In the genomic region with DNA sequence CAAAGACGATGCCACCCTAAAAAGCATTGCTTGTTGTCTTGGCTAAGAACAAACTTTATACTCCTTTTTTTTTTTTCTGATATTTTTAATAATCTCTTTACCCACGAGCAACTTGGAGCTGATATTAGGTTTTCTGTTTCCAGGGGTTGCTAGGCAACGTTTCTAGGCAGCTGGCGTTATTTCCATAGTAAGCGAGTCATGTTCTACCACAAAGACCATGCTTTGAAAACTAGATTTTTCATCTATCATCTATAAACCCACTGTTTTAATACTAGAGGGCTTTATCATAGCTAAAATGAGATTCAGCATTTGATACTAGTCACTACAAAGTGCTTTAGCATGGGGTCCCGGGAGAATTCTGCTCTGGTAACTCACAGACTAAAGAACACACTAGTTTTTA, we compare ENCODE assay signal across 20 mouse cellular contexts.
DNase-seq lines count a peak whose midpoint lies in the region; ATAC-seq and TF ChIP-seq lines count a peak whose summit lies in the region.
"Had no signal": no experiment of that assay in that cellular context is flagged by ENCODE, and none has a peak within 500 bp of the region (broad histone marks: within the 10 kb centered on the region; RNA-seq: fewer than 3 reads in every experiment).

No protein-coding gene starts in this region.

- intact Hi-C loops in left cerebral cortex, postnatal 25 days (cut with DNase I) = loop anchor here (10.0 kb wide), 1 partner anchor 219 kb away; no protein-coding TSS in a partner anchor
- intact Hi-C loops in left cerebral cortex, postnatal 4 days (cut with DNase I) = no loop called here

- DNase-seq in forebrain, embryonic 11.5 days (ENCODE audit: low spot score) = no peak
- DNase-seq in left cerebral cortex, postnatal 25 days (ENCODE audit: low spot score in 2 of 2) = peak; percentile 47 to 52
- DNase-seq in left cerebral cortex, postnatal 4 days = no peak
- peak; percentile 9 for DNase-seq in CH12.LX (ENCODE audit: extremely low read depth)
- peak; percentile 72 for DNase-seq in forebrain, postnatal 0 days
- no peak for DNase-seq in frontal cortex, postnatal 10 days (ENCODE audit: low spot score in 2 of 2)
- no peak for DNase-seq in adipocyte (ENCODE audit: low spot score)
- DNase-seq: adrenal gland, postnatal 25 days; B cell, adult 2 months; cerebellum, adult 9-10 months; heart, adult 2 months; kidney, adult 18-20 months; kidney, postnatal 10 days; lung, adult 2 months; thymus, postnatal 14 days had no signal

- 50% methylated on average over 6 of the region's 6 CpGs for WGBS in forebrain, embryonic 15.5 days
- WGBS in forebrain, embryonic 11.5 days = 80% methylated on average over 6 of the region's 6 CpGs
- 32% methylated on average over 6 of the region's 6 CpGs for WGBS in forebrain, postnatal 0 days

- ATAC-seq in forebrain, embryonic 15.5 days (replicated peaks) = 0 out of 2 replicates have a peak, but pooled peaks have one; percentile 27
- ATAC-seq in forebrain, embryonic 11.5 days (replicated peaks; ENCODE audit: low FRiP score) = no peak
- peak; percentile 81 for ATAC-seq in forebrain, postnatal 0 days
- ATAC-seq: activated CD4-positive, CD25-positive, alpha-beta regulatory T cell, adult 4 months; Patski had no signal

- H3K79me2 ChIP-seq in CH12.LX (replicated peaks; ENCODE audit: control insufficient read depth, extremely low read depth, insufficient read depth, poor library complexity, severe bottlenecking) = no peaks in the 10 kb centered on the region

- no peak for TF ChIP-seq POLR2A in CH12.LX (IDR thresholded peaks at IDR 0.05; ENCODE audit: low read depth, low read length)

- H3K27me3 ChIP-seq in forebrain, embryonic 15.5 days = no peaks in the 10 kb centered on the region
- no peaks in the 10 kb centered on the region for H3K27me3 ChIP-seq in forebrain, embryonic 11.5 days (ENCODE audit: control insufficient read depth, insufficient read depth, low read length)
- H3K27me3 ChIP-seq in CH12.LX (replicated peaks) = no peaks in the 10 kb centered on the region
- H3K27me3 ChIP-seq in forebrain, postnatal 0 days (ENCODE audit: insufficient read depth, low read length) = no peaks in the 10 kb centered on the region
- H3K27me3 ChIP-seq: embryonic facial prominence, embryonic 15.5 days; neural tube, embryonic 13.5 days; Patski had no signal

- H3K9me3 ChIP-seq in forebrain, embryonic 15.5 days = no peaks in the 10 kb centered on the region
- no peaks in the 10 kb centered on the region for H3K9me3 ChIP-seq in forebrain, embryonic 11.5 days (ENCODE audit: control insufficient read depth, low read length)
- no peaks in the 10 kb centered on the region for H3K9me3 ChIP-seq in CH12.LX (replicated peaks; ENCODE audit: low read length)
- H3K9me3 ChIP-seq in forebrain, postnatal 0 days (ENCODE audit: low read length) = no peaks in the 10 kb centered on the region
- H3K9me3 ChIP-seq: embryonic facial prominence, embryonic 15.5 days; neural tube, embryonic 13.5 days had no signal

- H3K36me3 ChIP-seq in forebrain, embryonic 15.5 days = no peaks in the 10 kb centered on the region
- H3K36me3 ChIP-seq in forebrain, embryonic 11.5 days (ENCODE audit: control insufficient read depth, insufficient read depth, low read length) = no peaks in the 10 kb centered on the region
- H3K36me3 ChIP-seq in CH12.LX (replicated peaks in 1 of 2; ENCODE audit: control insufficient read depth in 1 of 2, insufficient read depth in 1 of 2, low read length in 1 of 2) = no peaks in the 10 kb centered on the region
- H3K36me3 ChIP-seq in forebrain, postnatal 0 days (ENCODE audit: insufficient read depth) = no peaks in the 10 kb centered on the region
- H3K36me3 ChIP-seq: embryonic facial prominence, embryonic 15.5 days; neural tube, embryonic 13.5 days had no signal

- no peak for TF ChIP-seq CTCF in CH12.LX (conservative IDR thresholded peaks at IDR 0.05 in 1 of 2, IDR thresholded peaks at IDR 0.05 in 1 of 2; ENCODE audit: low read depth in 2 of 2, low read length in 2 of 2)
- TF ChIP-seq CTCF in forebrain, postnatal 0 days (IDR thresholded peaks at IDR 0.05; ENCODE audit: low read depth) = no peak

- dilution Hi-C loops in CH12.LX (cut with MboI; ENCODE audit: extremely low pct_ligation_motif_present, extremely low pct_unique_long_range_greater_than_20kb, low sequenced_read_pairs) = no loop called here

- peaks cover 11% of the 10 kb centered on the region for H3K4me1 ChIP-seq in forebrain, embryonic 15.5 days
- no peaks in the 10 kb centered on the region for H3K4me1 ChIP-seq in forebrain, embryonic 11.5 days (replicated peaks; ENCODE audit: control insufficient read depth, insufficient read depth, low read length)
- H3K4me1 ChIP-seq in CH12.LX (ENCODE audit: control insufficient read depth in 1 of 2, insufficient read depth in 2 of 2) = peaks cover 0 to 3% of the 10 kb centered on the region in 2 experiments; a peak in 1 of 4 replicates
- peaks cover 9% of the 10 kb centered on the region for H3K4me1 ChIP-seq in forebrain, postnatal 0 days (ENCODE audit: insufficient read depth)
- H3K4me1 ChIP-seq: embryonic facial prominence, embryonic 15.5 days; neural tube, embryonic 13.5 days had no signal

- H3K4me3 ChIP-seq in forebrain, embryonic 15.5 days = no peak overlapping the region
- no peak overlapping the region for H3K4me3 ChIP-seq in forebrain, embryonic 11.5 days (ENCODE audit: low read depth, low read length)
- H3K4me3 ChIP-seq in CH12.LX (replicated peaks in 1 of 3; ENCODE audit: low read depth in 2 of 3, low read length in 2 of 3, poor library complexity in 1 of 3) = no peak overlapping the region
- no peak overlapping the region for H3K4me3 ChIP-seq in forebrain, postnatal 0 days (ENCODE audit: low read depth, low read length)
- H3K4me3 ChIP-seq: embryonic facial prominence, embryonic 15.5 days; heart, adult 2 months; neural tube, embryonic 13.5 days had no signal

- H3K9ac ChIP-seq in forebrain, embryonic 15.5 days (replicated peaks) = no peak overlapping the region
- H3K9ac ChIP-seq in forebrain, embryonic 11.5 days (ENCODE audit: low read length) = no peak overlapping the region
- no peak overlapping the region for H3K9ac ChIP-seq in CH12.LX (ENCODE audit: insufficient read depth, low read depth)
- no peak overlapping the region for H3K9ac ChIP-seq in forebrain, postnatal 0 days
- H3K9ac ChIP-seq: embryonic facial prominence, embryonic 15.5 days; neural tube, embryonic 13.5 days had no signal

- in situ Hi-C loops in CH12.LX (cut with MboI; ENCODE audit: low pct_ligation_motif_present, low pct_unique_long_range_greater_than_20kb, low sequenced_read_pairs) = no loop called here

- H3K27ac ChIP-seq in forebrain, embryonic 15.5 days (replicated peaks) = no peak overlapping the region; the same call in 1 of the 2 replicates
- H3K27ac ChIP-seq in forebrain, embryonic 11.5 days (ENCODE audit: low read depth, low read length) = no peak overlapping the region
- no peak overlapping the region for H3K27ac ChIP-seq in CH12.LX (ENCODE audit: insufficient read depth, low read depth)
- 0 out of 2 replicates have a peak overlapping the region, but pooled peaks have one; percentile 57 for H3K27ac ChIP-seq in forebrain, postnatal 0 days (ENCODE audit: low read depth, low read length)
- H3K27ac ChIP-seq: embryonic facial prominence, embryonic 15.5 days; heart, adult 2 months; neural tube, embryonic 13.5 days had no signal

- no peak overlapping the region for H3K4me2 ChIP-seq in forebrain, embryonic 15.5 days (replicated peaks)
- H3K4me2 ChIP-seq in forebrain, embryonic 11.5 days (ENCODE audit: low read depth, low read length, severe bottlenecking) = no peak overlapping the region
- H3K4me2 ChIP-seq in CH12.LX (ENCODE audit: insufficient read depth, low read depth, poor library complexity, severe bottlenecking) = no peak overlapping the region
- H3K4me2 ChIP-seq in forebrain, postnatal 0 days (ENCODE audit: low read depth) = no peak overlapping the region
- H3K4me2 ChIP-seq: embryonic facial prominence, embryonic 15.5 days; neural tube, embryonic 13.5 days had no signal

- TF ChIP-seq EP300 in CH12.LX (IDR thresholded peaks at IDR 0.05; ENCODE audit: low read length) = no peak

- TF ChIP-seq RAD21 in CH12.LX (IDR thresholded peaks at IDR 0.05; ENCODE audit: low read depth, low read length) = no peak

TF ChIP-seq in CH12.LX, 34 proteins besides CTCF, POLR2A, EP300 and RAD21:
- TF ChIP-seq MYC (IDR thresholded peaks at IDR 0.05; ENCODE audit: low read depth, low read length) = no peak
- TF ChIP-seq UBTF (IDR thresholded peaks at IDR 0.05; ENCODE audit: low read depth, low read length) = no peak

Comparison
In these comparisons a context has a peak if more than half of its experiments do, and no peak if none do; other contexts are left out.
1. DNase-seq: peak in left cerebral cortex, postnatal 25 days (2 of 2), CH12.LX (single experiment) and forebrain, postnatal 0 days (single experiment); none in forebrain, embryonic 11.5 days (single experiment), left cerebral cortex, postnatal 4 days (single experiment), frontal cortex, postnatal 10 days (0 of 2) and adipocyte (single experiment).